Mouse (Mus musculus): ENCODE data around the gene Slf2.

GRCm38 (mm10) chr19:44987851-44988250 lies 56.9 kb downstream of the Slf2 start:
- TF ChIP-seq POLR2A (IDR thresholded peaks at IDR 0.05; ENCODE audit: insufficient read length, low read depth) = no peak
- no peak for TF ChIP-seq REST (IDR thresholded peaks at IDR 0.05; ENCODE audit: insufficient read depth, insufficient read length)
- TF ChIP-seq CEBPB (IDR thresholded peaks at IDR 0.05; ENCODE audit: insufficient read depth, poor library complexity, severe bottlenecking) = no peak
- no peak for TF ChIP-seq E2F4 (IDR thresholded peaks at IDR 0.05; ENCODE audit: insufficient read depth)
- TF ChIP-seq TCF12 (IDR thresholded peaks at IDR 0.05; ENCODE audit: insufficient read depth, poor library complexity, severe bottlenecking) = no peak
- TF ChIP-seq MAX (IDR thresholded peaks at IDR 0.05; ENCODE audit: low read depth) = no peak
- no peak for TF ChIP-seq USF1 (IDR thresholded peaks at IDR 0.05; ENCODE audit: low read depth)
- no peak for TF ChIP-seq POLR2AphosphoS2 (IDR thresholded peaks at IDR 0.05; ENCODE audit: insufficient read length, low read depth)
- no peak for TF ChIP-seq SRF (IDR thresholded peaks at IDR 0.05; ENCODE audit: control insufficient read depth, insufficient read length, low read depth)
